In genomic region chrX:100728947-100729346, GRCm38 (mm10) we compare ENCODE assay signal across 10 mouse cellular contexts. TPM values are rescaled to one million over a fixed set of nuclear protein-coding genes. Genes with fewer than 3 reads are reported as not detected.
DNase-seq lines count a peak whose midpoint lies in the region; ATAC-seq lines count a peak whose summit lies in the region.
"Had no signal": no experiment of that assay in that cellular context is flagged by ENCODE, and none has a peak within 500 bp of the region (broad histone marks: within the 10 kb centered on the region; RNA-seq: fewer than 3 reads in every experiment).

No protein-coding gene starts in this region.

- ATAC-seq in kidney, embryonic 16.5 days (ENCODE audit: low FRiP score, low TSS enrichment): no peak; the same call in 1 of the 2 replicates
- peak; percentile 72 for ATAC-seq in forebrain, embryonic 16.5 days
- no peak for ATAC-seq in erythroblast, adult 5-6 weeks (replicated peaks; ENCODE audit: low FRiP score, poor library complexity, severe bottlenecking)
- no peak for ATAC-seq in intestine, embryonic 16.5 days

- H3K9ac ChIP-seq in kidney, embryonic 16.5 days (replicated peaks; ENCODE audit: low read length): no peak overlapping the region
- no peak overlapping the region for H3K9ac ChIP-seq in forebrain, embryonic 16.5 days (replicated peaks; ENCODE audit: low read depth, low read length)
- H3K9ac ChIP-seq in intestine, embryonic 16.5 days (ENCODE audit: low read depth, low read length): no peak overlapping the region
- H3K9ac ChIP-seq: embryonic facial prominence, embryonic 15.5 days had no signal

- peaks cover 16% of the 10 kb centered on the region; the same call in 1 of the 2 replicates for H3K36me3 ChIP-seq in kidney, embryonic 16.5 days (ENCODE audit: insufficient read depth, low read length)
- no peaks in the 10 kb centered on the region for H3K36me3 ChIP-seq in forebrain, embryonic 16.5 days (ENCODE audit: control insufficient read depth, insufficient read depth)
- no peaks in the 10 kb centered on the region for H3K36me3 ChIP-seq in intestine, embryonic 16.5 days (ENCODE audit: control insufficient read depth, insufficient read depth, low read length)
- H3K36me3 ChIP-seq: embryonic facial prominence, embryonic 15.5 days had no signal

- 0 out of 2 replicates have a peak, but pooled peaks cover 12% of the 10 kb centered on the region for H3K4me1 ChIP-seq in kidney, embryonic 16.5 days (ENCODE audit: insufficient read depth, low read length)
- peaks cover 8% of the 10 kb centered on the region for H3K4me1 ChIP-seq in forebrain, embryonic 16.5 days (replicated peaks; ENCODE audit: control insufficient read depth, insufficient read depth, low read length)
- peaks cover 4% of the 10 kb centered on the region; the same call in 1 of the 2 replicates for H3K4me1 ChIP-seq in intestine, embryonic 16.5 days (ENCODE audit: control insufficient read depth, insufficient read depth, low read length)

- peaks cover 11% of the 10 kb centered on the region; the same call in 1 of the 2 replicates for H3K27me3 ChIP-seq in kidney, embryonic 16.5 days (ENCODE audit: insufficient read depth, low read length)
- no peaks in the 10 kb centered on the region for H3K27me3 ChIP-seq in forebrain, embryonic 16.5 days (replicated peaks; ENCODE audit: control insufficient read depth, insufficient read depth, low read length)
- 0 out of 2 replicates have a peak, but pooled peaks cover 10% of the 10 kb centered on the region for H3K27me3 ChIP-seq in intestine, embryonic 16.5 days (replicated peaks; ENCODE audit: control insufficient read depth, insufficient read depth, low read length)

- no peak overlapping the region for H3K4me2 ChIP-seq in kidney, embryonic 16.5 days (replicated peaks; ENCODE audit: low read depth, low read length)
- H3K4me2 ChIP-seq in forebrain, embryonic 16.5 days (ENCODE audit: low read length): no peak overlapping the region
- no peak overlapping the region for H3K4me2 ChIP-seq in intestine, embryonic 16.5 days (ENCODE audit: low read depth, low read length)

- DNase-seq in kidney, adult 18-20 months: peak; percentile 54
- peak; percentile 57 for DNase-seq in adipocyte (ENCODE audit: low spot score)
- DNase-seq in kidney, postnatal 36 days: peak; percentile 60 to 69
- DNase-seq in frontal cortex, postnatal 36 days (ENCODE audit: low spot score in 2 of 2): no peak

- H3K4me3 ChIP-seq in kidney, embryonic 16.5 days (ENCODE audit: low read length): no peak overlapping the region
- H3K4me3 ChIP-seq in forebrain, embryonic 16.5 days (replicated peaks; ENCODE audit: low read length): no peak overlapping the region
- H3K4me3 ChIP-seq in intestine, embryonic 16.5 days (ENCODE audit: low read length): no peak overlapping the region
- H3K4me3 ChIP-seq: layer of hippocampus, adult 2 months had no signal

- WGBS in kidney, embryonic 16.5 days: 31% methylated on average over 1 of the region's 1 CpGs
- WGBS in forebrain, embryonic 16.5 days: 20% methylated on average over 1 of the region's 1 CpGs
- WGBS in intestine, embryonic 16.5 days: 22% methylated on average over 1 of the region's 1 CpGs

- H3K9me3 ChIP-seq in kidney, embryonic 16.5 days (ENCODE audit: low read length): no peaks in the 10 kb centered on the region
- no peaks in the 10 kb centered on the region for H3K9me3 ChIP-seq in forebrain, embryonic 16.5 days (ENCODE audit: control insufficient read depth, low read length)
- H3K9me3 ChIP-seq in intestine, embryonic 16.5 days (ENCODE audit: control insufficient read depth, low read length): no peaks in the 10 kb centered on the region
- H3K9me3 ChIP-seq: embryonic facial prominence, embryonic 15.5 days had no signal

- no peak overlapping the region for H3K27ac ChIP-seq in kidney, embryonic 16.5 days (ENCODE audit: low read length)
- H3K27ac ChIP-seq in forebrain, embryonic 16.5 days (ENCODE audit: low read length): peak overlapping the region; percentile 44; the same call in 1 of the 2 replicates
- no peak overlapping the region for H3K27ac ChIP-seq in intestine, embryonic 16.5 days (ENCODE audit: low read length)
- H3K27ac ChIP-seq: embryonic facial prominence, embryonic 15.5 days had no signal

RNA-seq across cellular contexts. Expression of gene Gdpd2, which starts 0.7 kb away (rescaled TPM):
- polyA plus RNA-seq in kidney, embryonic 16.5 days (2015; fragmentation: Nextera tagmentation; extraction: Ambion mirVana): 2.0 and 2.3 TPM in 2 replicates
- 10.7 and 15.1 TPM in 2 replicates for polyA plus RNA-seq in forebrain, embryonic 16.5 days (2015; fragmentation: Nextera tagmentation; extraction: Ambion mirVana)
- total RNA-seq in erythroblast, adult 5-6 weeks (2015; ENCODE audit: low replicate concordance): not detected in 2 replicates
- total RNA-seq in erythroblast, adult 5-6 weeks (2017; ENCODE audit: low replicate concordance): 4.2 TPM in 1 of 2 replicates, not detected in the other
- 1.5 and 1.8 TPM in 2 replicates for polyA plus RNA-seq in intestine, embryonic 16.5 days (2015; fragmentation: Nextera tagmentation; extraction: Ambion mirVana)

RNA-seq across cellular contexts. Expression of gene Dlg3, which starts 38.6 kb away (rescaled TPM):
- polyA plus RNA-seq in kidney, embryonic 16.5 days (2015; fragmentation: Nextera tagmentation; extraction: Ambion mirVana): 6.7 and 9.1 TPM in 2 replicates
- 10.5 and 11.2 TPM in 2 replicates for polyA plus RNA-seq in forebrain, embryonic 16.5 days (2015; fragmentation: Nextera tagmentation; extraction: Ambion mirVana)
- total RNA-seq in erythroblast, adult 5-6 weeks (2015; ENCODE audit: low replicate concordance): 0.84 TPM in 1 of 2 replicates, not detected in the other
- total RNA-seq in erythroblast, adult 5-6 weeks (2017; ENCODE audit: low replicate concordance): 0.34 and 1.4 TPM in 2 replicates
- polyA plus RNA-seq in intestine, embryonic 16.5 days (2015; fragmentation: Nextera tagmentation; extraction: Ambion mirVana): 8.5 and 11.0 TPM in 2 replicates

Comparison
In these comparisons a context has a peak if more than half of its experiments do, and no peak if none do; other contexts are left out.
1. DNase-seq: peak in kidney, adult 18-20 months (single experiment), adipocyte (single experiment) and kidney, postnatal 36 days (2 of 2); none in frontal cortex, postnatal 36 days (0 of 2).